Mouse (Mus musculus): Measurements from ENCODE around the gene Abhd15.
"Not testable (repeated sequence)": the region's sequence is repeated elsewhere in the genome, so short reads cannot be mapped to it uniquely, and the experiment has no call there.

Abhd15 gene

DNA sequence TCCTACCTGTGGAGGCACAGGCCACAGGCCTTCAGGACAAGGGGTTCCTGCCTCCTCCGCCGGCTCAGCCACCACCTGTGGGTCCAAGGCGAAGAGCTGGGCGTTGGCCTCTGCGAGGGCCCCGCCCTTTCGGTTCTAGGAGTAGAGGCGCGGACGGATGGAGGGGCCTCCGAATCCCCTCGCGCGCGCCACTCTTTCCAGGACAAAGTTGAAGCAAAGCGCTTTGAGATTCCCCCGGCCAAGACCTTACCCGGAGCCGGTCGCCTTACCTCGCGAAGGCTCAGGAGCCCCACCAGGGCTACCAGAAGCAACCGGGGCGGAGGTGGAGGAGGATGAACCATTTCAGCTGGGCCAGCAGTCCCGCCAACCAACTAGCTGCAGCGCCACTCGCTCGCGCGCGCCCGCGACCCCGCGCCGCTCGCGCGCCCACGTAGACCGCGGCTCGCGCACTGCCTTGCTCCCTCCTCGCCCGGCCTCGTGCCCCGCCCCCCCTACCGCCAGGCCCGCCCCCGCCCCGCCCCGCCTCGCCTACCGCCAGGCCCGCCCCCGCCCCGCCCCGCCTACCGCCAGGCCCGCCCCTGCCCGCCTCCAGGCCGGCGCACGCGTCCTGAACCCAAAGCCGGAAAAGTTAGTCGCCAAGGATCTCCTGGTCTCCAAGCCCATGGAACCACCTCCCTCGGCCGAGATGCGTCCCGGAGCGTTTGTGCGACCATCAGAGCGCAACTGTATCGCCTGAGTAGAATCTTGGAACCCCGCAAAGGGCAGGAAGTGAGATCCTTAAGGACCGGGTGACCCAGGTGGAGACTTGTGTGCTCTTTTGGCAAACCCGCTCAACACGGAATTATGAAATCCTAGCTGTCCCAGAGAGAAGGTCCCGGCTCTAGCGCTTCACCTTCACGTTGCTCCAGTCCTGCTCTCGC, 1.8 kb upstream of the Abhd15 start:
- DNase-seq (ENCODE audit: low spot score in 2 of 2), result peak; percentile 71 to 82

DNA sequence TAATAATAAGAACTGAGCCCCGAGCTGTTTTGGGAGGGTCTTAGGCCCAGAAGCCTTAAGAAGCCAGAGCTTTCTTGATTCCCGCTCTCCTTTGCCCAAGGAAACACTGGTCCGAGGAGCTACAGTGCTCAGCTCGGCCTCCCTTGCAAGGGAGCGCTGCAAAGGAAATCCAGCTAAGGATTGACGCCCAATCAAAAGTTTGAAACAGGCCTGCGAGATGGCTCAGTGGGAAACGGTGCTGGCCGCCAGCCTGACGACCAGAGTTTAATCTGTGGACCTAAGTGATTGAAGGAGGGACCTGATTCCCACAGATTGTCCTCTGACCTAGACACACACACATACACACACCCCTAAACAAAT, 1.1 kb upstream of the Abhd15 start:
- DNase-seq (ENCODE audit: low spot score in 2 of 2), result no peak

DNA sequence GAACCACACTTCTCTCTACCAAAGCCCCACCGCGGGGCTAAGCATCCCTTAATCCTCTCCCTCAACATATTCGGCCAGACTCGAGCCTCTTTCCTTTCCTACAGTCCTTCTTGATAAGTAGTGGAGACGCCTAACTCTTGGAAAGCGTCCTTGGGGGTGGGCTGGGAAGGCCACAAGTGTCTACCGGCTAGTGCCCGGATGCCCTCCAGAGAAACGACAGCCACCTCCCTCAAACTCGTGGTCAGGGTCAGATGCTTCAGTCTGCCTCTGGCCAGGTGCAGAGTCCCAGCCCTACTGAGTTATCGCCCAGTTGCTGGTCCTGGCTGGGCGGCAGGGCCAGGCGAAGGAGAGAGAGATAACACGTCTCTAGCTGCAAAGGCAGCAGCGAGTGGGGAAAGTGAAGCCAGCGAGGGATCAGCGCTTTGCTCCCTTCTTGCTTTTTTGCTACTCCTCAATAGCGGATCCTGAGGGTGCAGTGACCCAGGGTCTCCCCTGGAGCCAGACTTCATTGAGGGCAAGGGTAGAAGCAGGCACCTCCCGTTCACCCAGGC, 565 bp upstream of the Abhd15 start:
- DNase-seq (ENCODE audit: low spot score in 2 of 2), result no peak

DNA sequence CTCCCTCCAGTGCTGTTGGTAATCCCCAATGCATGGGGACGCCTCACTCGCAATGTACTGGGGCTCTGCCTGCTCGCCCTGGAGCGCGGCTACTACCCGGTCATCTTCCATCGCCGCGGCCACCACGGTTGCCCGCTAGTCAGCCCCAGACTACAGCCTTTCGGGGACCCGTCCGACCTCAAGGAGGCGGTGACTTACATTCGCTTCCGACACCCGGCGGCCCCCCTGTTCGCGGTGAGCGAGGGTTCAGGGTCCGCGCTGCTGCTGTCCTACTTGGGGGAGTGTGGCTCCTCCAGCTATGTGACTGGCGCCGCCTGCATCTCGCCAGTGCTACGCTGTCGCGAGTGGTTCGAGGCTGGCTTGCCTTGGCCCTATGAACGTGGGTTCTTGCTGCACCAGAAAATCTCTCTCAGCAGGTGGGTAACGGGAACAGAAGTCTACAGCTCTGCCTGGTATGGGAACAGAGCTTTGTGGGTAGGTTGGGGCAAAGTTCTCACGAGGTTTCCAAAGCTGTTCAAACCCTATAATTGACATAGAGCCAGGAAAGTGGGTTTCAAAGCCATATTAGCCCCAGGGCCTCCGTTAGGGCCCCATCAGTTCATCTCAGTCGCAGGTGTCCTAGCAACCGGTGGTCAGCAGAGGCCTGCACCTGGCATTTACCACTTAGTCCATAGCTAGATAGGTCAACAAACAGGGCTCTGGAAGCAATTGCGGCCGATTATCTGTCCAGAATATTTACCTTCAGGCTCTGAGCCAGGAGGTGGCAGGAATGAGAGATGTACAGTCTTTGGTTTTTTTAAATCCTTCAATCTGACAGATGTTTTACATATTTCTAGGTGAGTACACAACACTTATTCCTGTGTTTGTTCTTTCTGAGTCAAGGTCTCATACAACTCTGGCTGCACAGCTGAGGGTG, 974 bp downstream of the Abhd15 start, which contains the start of gene Trp53i13:
TSS of gene Trp53i13 (minus strand) at position 344 of the 916 bp plus-strand sequence.
- no peak for DNase-seq (ENCODE audit: low spot score in 2 of 2)

DNA sequence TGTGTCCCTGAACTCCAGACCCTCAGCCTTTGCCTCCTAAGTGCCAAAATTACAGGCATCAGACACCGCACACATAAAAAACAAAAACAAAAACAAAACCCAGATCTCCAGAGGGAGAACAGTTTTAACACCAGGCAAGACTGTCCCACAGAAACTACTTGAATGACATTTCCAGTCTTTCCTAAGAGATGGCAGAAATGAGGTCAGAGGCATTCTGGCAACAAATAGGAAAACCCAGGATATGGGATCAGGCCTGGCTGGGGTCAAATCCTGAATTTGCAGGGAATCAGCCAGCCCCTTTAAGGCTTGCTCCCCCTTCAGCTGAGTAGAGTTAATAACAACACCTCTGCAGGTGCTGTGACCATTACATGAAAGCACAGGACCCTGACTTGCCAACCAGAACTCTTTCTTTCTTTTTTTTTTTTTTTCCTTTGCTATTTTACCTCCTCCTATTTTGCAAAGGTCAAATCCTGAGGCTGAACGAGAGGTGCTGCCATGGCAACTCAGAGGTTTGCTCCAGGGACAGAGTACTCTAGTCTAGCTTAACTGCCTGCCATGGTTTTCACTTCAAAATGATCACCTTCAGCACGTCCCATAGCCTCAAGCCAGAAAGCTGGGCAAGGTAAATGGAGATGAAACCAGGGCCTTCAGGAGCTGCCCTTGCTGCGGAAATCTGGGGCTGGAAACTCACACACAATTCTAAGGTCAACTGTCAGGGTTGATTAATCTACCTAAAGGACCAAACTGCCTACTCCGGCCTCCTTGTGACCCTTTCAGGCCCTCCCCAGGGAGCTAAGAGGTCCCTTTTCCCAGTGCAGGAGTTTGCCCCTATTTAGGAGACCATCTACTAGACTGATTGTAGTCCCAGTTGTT, 1.9 kb downstream of the Abhd15 start:
- DNase-seq (ENCODE audit: low spot score in 2 of 2), result no peak

DNA sequence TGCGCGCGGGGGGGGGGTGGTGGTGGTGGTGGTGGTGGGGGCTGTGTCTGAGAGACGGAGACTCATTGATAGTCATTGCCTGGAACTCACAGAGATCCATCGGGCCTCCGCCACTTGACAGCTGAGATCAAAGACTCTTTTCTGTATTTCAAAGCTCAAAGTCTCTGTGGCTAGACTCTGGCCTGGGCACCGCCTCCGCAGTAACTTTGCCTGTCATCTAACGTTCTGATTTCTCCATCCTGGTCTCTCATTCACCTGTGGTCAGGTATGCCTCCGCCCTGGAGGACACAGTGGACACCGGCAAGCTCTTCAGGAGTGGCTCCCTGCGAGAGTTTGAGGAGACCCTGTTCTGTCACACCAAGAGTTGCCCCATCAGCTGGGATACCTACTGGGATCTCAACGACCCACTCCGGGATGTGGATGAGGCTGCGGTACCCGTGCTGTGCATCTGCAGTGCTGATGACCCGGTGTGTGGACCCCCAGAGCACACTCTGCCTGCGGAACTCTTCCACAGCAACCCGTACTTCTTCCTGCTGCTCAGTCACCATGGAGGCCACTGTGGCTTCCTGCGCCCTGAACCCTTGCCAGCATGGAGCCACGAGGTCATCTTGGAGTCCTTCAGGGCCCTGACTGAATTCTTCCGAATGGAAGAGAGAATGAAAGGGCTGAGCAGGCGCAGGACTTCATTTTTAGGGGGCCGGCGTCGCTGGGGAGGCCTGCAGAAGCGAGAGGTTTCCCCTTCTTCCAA, 3.3 kb downstream of the Abhd15 start:
- no peak for DNase-seq (ENCODE audit: low spot score in 2 of 2)

DNA sequence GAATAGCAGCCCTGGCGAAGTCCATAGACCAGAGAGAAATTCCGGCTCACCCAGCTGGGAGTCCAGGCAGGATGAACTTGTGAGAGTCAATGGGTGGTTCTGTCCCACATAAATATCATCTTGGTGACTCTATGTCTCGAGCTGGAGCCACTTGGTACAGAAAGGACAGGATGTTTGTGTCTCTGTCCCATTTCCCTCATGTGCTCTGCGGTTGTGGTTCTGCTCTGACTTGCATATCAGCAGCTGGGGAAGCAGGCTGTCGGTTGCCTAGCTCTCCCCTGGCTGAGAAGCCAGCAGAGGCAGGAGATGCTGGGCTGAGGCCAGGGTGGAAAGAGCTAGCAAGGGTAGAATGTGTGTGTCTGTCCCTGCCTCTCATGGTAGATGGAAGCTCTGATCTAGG, 4.1 kb downstream of the Abhd15 start, which contains the start of gene Gm10392:
TSS of gene Gm10392 (minus strand) at position 156 of the 400 bp plus-strand sequence.
- no peak for DNase-seq (ENCODE audit: low spot score in 2 of 2)

DNA sequence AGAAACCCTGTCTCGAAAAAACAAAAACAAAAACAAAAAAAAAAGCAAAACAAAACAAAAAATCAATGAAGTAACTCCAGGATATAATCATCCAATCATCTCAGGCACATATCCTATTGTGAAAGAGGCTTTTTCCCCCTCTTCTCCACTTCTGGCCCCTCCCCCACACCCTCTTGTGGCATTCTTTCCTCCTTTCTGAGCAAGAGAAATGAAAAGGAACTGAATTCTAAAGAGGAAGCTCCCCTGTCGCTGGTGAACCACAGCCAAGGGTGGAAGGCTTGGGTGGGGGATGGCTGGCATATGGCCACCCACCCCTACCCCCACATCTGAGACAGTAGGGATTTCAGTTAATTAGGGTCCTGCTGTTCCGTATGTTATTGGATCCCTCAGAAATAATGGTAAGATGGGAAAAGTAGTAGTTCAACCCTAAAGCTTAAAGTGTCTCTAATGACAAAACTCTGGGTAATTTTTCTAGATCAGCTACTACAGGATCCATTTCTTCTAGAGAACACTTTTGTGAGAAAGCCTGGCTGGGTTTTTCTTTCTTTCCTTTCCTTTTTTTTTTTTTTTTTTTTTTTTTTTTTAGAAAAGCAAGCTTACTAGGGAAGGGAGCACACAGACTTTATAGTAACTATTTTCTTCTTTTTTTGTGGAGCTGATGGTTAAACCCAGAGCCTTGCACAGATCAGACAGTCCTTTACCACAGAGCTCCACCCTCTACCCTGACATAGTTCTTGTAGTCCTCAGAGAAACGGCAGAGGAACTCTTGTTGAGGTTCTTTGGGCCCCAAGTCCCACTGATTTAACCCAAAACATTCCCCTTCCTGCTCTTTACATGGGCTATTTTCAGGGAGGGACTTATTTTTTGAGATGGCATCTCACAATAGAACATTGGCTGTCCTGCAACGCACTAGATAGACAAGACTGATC, 5.9 kb downstream of the Abhd15 start:
- no peak for DNase-seq (ENCODE audit: low spot score in 2 of 2)

DNA sequence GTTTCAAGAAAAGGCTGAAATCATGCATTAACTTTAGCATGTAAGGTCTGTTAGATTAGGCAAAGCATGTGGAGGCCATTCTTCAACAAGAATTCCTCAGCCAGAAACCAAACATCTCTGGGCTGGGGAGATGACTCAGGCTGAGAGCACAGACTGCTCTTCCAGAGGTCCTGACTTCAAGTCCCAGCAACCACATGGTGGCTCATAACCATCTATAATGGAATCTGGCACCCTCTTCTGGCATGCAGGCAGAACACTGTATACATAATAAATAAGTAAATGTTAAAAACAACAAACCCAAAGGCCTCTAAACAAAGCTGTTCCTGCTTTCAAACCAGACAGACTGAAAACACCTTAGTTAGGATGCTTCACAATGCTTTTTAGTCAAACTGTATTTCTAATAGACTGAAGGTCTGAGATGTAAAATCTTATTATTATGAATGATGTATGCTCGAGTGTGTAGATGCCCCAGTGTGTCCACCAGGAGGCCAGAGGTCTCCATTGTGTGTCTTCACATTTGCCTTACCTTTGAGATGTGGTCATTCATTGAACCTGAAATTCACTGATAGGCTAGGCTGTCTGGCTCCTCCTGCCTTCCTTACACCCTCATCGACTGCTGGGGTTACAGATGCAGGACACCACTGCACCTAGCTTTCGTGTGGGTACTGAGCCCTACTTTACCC, 11.0 kb downstream of the Abhd15 start:
- no peak for DNase-seq (ENCODE audit: low spot score in 2 of 2)

DNA sequence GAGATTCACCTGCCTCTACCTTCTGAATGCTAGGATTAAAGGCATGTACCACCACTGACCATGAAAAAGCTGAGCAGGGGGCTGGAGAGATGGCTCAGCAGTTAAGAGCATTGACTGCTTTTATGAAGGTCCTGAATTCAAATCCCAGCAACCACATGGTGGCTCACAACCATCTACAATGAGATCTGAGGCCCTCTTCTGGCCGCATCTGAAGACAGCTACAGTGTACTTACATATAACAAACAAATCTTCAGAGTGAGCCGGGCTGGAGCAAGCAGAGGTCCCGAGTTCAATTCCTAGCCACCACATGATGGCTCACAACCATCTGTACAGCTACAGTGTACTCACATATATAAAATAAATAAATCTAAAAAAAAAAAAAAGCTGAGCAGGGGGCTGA, 13.5 kb downstream of the Abhd15 start:
- not testable (repeated sequence) for DNase-seq (ENCODE audit: low spot score in 2 of 2)

DNA sequence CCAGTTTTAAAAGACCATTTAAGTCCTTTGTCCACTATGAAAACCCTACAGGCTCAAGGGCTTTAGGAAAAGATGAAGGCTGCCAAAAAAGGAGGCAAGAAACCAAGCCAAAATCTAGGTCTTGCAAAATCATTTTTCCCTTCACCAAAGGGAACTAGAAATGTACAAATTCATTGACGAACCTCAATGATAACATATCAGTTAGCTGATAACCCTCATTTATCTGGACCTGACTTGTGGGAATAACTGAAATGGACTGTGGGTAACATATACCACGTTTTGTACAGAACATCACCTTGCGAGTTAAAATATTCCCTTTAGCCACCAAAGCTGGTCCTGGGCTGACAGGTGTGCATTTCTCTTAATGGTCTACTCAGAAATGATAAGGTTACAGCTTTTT, 14.7 kb downstream of the Abhd15 start:
- DNase-seq (ENCODE audit: low spot score in 2 of 2), result no peak

DNA sequence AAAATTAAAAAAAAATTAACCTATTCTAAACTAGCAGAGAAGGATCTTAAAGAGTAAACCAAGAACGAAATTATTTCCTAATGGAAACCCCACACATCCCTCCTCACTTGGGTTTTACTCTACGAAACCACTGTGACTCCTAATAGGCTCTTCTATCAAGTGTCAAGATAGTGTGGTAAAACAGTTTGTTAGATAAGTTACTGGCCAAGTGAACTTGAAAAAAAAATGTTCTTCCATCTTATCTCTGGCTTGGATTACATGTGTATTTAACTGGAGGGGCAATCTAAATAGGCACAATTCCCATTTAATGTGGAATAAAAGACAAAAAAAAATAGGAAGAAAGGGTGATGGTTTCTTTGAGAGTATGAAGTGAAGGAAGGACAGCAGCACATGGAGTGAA, 15.9 kb downstream of the Abhd15 start:
- no peak for DNase-seq (ENCODE audit: low spot score in 2 of 2)

DNA sequence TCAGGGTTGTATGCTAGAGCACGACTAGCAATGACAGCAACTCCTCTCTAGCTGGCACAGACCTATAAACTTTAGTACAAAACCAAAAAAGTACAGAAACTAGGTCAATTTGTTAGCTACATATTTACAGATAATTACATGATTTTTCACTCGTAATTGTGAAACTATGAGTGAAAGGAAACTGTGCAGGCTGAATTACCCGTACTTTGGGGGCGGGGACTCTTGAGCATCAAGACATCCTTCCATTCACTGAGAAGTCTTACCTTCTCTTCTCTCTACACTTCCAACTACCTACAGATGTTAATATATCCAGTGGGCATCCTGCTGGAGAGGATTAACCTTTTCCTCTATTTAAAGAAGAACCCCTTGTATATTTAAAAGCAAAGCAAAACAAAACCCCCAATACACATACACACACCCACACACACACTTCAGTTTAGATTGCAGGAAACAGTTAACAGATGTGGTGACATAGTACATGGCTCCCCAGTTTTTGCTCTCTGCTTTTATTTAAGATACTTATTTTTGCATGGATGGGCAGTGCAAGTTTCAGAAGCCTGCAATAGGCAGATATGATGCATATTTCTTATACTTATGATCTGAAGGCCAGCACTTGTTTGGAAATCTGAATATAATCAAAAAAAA, 17.4 kb downstream of the Abhd15 start:
- DNase-seq (ENCODE audit: low spot score in 2 of 2), result no peak

DNA sequence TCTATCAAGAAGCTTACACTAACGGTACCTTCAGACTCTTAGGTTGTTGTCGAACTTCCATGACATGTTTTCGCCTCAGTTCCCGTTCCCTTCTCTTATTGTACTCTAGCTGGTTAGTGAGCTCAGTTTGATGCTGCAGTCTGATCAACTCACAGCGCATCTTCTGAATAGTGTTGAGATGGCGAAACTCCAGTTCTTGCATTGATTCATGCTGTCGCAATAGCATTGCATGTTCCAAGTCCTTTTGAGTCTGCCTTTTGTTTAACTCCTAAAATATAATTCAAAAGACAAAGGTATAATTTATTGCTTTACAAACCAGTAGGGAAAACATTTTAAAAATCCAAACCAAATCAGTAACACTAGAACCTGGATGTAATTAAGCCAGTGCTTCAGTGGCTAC, 30.3 kb downstream of the Abhd15 start:
- no peak for DNase-seq (ENCODE audit: low spot score in 2 of 2)

DNA sequence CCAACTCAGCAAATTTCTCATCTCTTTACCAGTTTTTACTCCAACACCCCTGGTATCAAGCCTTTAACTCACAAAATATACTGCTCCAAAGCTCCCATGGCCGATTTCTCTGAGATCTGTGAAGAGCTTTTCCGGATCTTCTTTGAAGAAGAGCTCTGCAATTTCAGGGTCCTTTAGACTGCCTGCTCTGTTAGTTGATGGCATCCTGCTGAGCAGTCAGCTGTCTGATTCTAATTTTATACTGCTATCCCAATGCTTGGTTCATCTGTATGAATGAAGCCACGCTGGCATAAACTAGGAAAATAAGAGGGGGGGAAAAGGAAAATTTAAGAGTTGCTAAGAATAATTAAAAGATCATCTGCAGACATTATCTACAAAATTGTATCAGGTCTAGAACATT, 70.3 kb downstream of the Abhd15 start:
- no peak for DNase-seq (ENCODE audit: low spot score in 2 of 2)
